Mouse (Mus musculus) limb, embryonic 15.5 days (tissue): Measurements from ENCODE around the gene Gm49352. TPM values are rescaled to one million over a fixed set of nuclear protein-coding genes. Genes with fewer than 3 reads are reported as not detected.
"Not testable (repeated sequence)": the region's sequence is repeated elsewhere in the genome, so short reads cannot be mapped to it uniquely, and the experiment has no call there.

Experiments
- ATAC-seq: fragments of 200-750 bp; cut with Nextera tagmentation; 2 replicates; pipeline ENCODE4 v1.8.0; 2017; ENCODE audit warnings: low read depth, moderate TSS enrichment; ENCODE audit not compliant: insufficient number of reproducible peaks, low FRiP score, low TSS enrichment
- H3K27ac ChIP-seq: fragments of 300-500 bp; sonication (generic); 2 replicates; pipeline ENCODE4 v1.5.1; 2015; ENCODE audit warnings: moderate library complexity, mild to moderate bottlenecking, inconsistent platforms
- H3K27me3 ChIP-seq: fragments of 300-500 bp; sonication (generic); 2 replicates; pipeline ENCODE4 v1.6.1; 2015; ENCODE audit warnings: inconsistent platforms
- H3K36me3 ChIP-seq: fragments of 300-500 bp; sonication (generic); 2 replicates; pipeline ENCODE4 v1.6.1; 2015; ENCODE audit warnings: inconsistent platforms
- H3K4me1 ChIP-seq: fragments of 300-500 bp; sonication (generic); 2 replicates; pipeline ENCODE4 v1.6.1; 2015; ENCODE audit warnings: inconsistent platforms
- H3K4me2 ChIP-seq: fragments of 300-500 bp; sonication (generic); 2 replicates; pipeline ENCODE4 v1.6.1; 2015; ENCODE audit warnings: mild to moderate bottlenecking, inconsistent platforms
- H3K4me3 ChIP-seq: fragments of 300-500 bp; sonication (generic); 2 replicates; pipeline ENCODE4 v1.5.1; 2015; ENCODE audit warnings: mild to moderate bottlenecking, inconsistent platforms
- H3K9ac ChIP-seq: fragments of 300-500 bp; sonication (generic); 2 replicates; pipeline ENCODE4 v1.6.1; 2015; ENCODE audit warnings: inconsistent platforms
- H3K9me3 ChIP-seq: fragments of 300-500 bp; sonication (generic); 2 replicates; pipeline ENCODE4 v1.6.1; 2016; ENCODE audit warnings: inconsistent platforms
- WGBS: fragments of 180-500 bp; shearing (Covaris S2); methylation state at CpG from one replicate; pipeline ENCODE4 v1.1.7; 2015; 5-methylcytosine and 5-hydroxymethylcytosine counted together
- polyA plus RNA-seq: library from polyadenylated mRNA; unstranded; fragments of >200 nt; fragmentation: Nextera tagmentation; extraction: Ambion mirVana; gene quantifications from 2 replicates; pipeline ENCODE4 v1.2.1, GENCODE M21; 2015

Gm49352 gene
- not detected in 2 replicates for polyA plus RNA-seq

GRCm38 (mm10) chr13:61568074-61568473 lies at the start of gene Gm49352:
TSS of gene Gm49352 (minus strand) at chr13:61568174.
- H3K27me3 ChIP-seq: not testable (repeated sequence)

GRCm38 (mm10) chr13:61570027-61570426 lies 2.1 kb upstream of the Gm49352 start, which contains the start of gene Cts3:
TSS of gene Cts3 (minus strand) at chr13:61570127.
- no peak within 1 kb of the TSS for H3K4me2 ChIP-seq
- no peaks in the 10 kb centered on the region for H3K27me3 ChIP-seq
- no peaks in the 10 kb centered on the region for H3K36me3 ChIP-seq
- ATAC-seq: no peak
- H3K9me3 ChIP-seq: 0 out of 2 replicates have a peak, but pooled peaks cover 1% of the 10 kb centered on the region
- H3K9ac ChIP-seq: no peak within 1 kb of the TSS
- no peak within 1 kb of the TSS for H3K27ac ChIP-seq
- no peaks in the 10 kb centered on the region for H3K4me1 ChIP-seq
- H3K4me3 ChIP-seq: no peak within 1 kb of the TSS

More at GRCm38 (mm10) chr13:61568074-61568473, at the start of gene Gm49352:
- WGBS: 27% methylated on average over 1 of the region's 1 CpGs
- not testable (repeated sequence) for H3K9ac ChIP-seq, ATAC-seq, H3K4me2 ChIP-seq, H3K4me1 ChIP-seq, H3K36me3 ChIP-seq, H3K9me3 ChIP-seq, H3K4me3 ChIP-seq, H3K27ac ChIP-seq

- Histone ChIP-seq H3K4me3 (no peak within 1 kb of the TSS), H3K9me3 (0 out of 2 replicates have a peak, but pooled peaks cover 9% of the 10 kb centered on the region), H3K27me3 (no peaks in the 10 kb centered on the region), H3K27ac (no peak within 1 kb of the TSS), H3K36me3 (no peaks in the 10 kb centered on the region), H3K4me2 (no peak within 1 kb of the TSS), H3K4me1 (no peaks in the 10 kb centered on the region), H3K9ac (no peak within 1 kb of the TSS)
- 63% methylated on average over 4 of the region's 4 CpGs for WGBS
- no peak for ATAC-seq
These were observed 26.3 kb downstream of the Gm49352 start, which contains the start of gene Ctsm for GRCm38 (mm10) chr13:61541631-61542030. TSS of gene Ctsm (minus strand) at chr13:61541839.

Other genes starting within 250 kb of the Gm49352 start
- gene Cts7, start 210.0 kb downstream of the Gm49352 start, polyA plus RNA-seq: not detected in 2 replicates
- gene Ctsm, start 26.3 kb downstream of the Gm49352 start, polyA plus RNA-seq: not detected in 2 replicates
- not detected in 2 replicates for gene Cts3, start 2.0 kb upstream of the Gm49352 start, polyA plus RNA-seq